Mouse (Mus musculus) c-Kit-negative CD71-positive TER-119-positive erythroid progenitor cells, embryonic 14.5 days (primary cell): ENCODE measurements around the gene Rdh8.
"Not testable (repeated sequence)": the region's sequence is repeated elsewhere in the genome, so short reads cannot be mapped to it uniquely, and the experiment has no call there.

Experiments
- DNase-seq: peaks from one replicate; pipeline ENCODE4 v3.0.0-alpha.2; 2013; ENCODE audit warnings: low read depth, low spot score

The Rdh8 gene

DNA sequence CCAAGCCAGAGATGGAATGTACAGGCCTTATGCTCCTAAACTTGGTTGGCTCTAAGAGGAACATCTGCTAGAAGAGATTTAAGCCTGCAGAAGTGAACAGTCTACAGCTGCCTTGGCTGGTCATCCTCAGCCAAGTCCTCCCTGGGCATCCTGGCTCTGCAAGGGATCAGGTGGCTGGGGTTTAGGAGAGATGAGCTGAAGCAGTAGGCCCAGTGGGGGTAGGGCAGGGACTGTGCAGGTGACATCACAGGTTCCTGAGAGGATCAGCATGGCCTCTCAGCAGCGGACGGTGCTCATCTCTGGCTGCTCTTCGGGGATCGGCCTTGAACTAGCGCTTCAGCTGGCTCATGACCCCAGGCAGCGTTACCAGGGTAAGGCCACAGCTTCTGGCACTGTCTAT, at the start of gene Rdh8:
Gene Rdh8 (plus strand): TSS at position 268 of the 400 bp plus-strand sequence.
- no peak for DNase-seq

- DNase-seq = no peak
Measured at GRCm38 (mm10) chr9:20781286-20781685, 37.0 kb upstream of the Rdh8 start.

DNA sequence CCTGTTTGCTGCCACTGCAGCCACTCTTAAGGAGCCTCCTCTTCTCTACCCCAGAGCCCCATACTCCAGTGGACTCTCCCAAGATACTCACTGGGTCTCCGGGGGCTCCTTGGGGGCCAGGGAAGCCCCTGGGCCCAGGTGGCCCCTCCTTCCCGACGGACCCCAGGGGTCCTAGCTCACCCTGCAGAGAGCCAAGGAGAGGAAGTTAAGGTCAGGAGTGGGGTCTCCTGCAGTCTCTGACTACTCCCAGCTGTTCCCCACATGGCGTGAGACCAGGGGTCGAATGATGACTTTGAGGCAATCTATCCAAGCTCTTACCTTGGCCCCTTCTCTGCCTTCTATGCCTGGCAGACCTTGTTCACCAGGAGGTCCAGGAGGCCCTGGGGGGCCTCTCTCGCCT, 33.2 kb upstream of the Rdh8 start:
- no peak for DNase-seq

DNA sequence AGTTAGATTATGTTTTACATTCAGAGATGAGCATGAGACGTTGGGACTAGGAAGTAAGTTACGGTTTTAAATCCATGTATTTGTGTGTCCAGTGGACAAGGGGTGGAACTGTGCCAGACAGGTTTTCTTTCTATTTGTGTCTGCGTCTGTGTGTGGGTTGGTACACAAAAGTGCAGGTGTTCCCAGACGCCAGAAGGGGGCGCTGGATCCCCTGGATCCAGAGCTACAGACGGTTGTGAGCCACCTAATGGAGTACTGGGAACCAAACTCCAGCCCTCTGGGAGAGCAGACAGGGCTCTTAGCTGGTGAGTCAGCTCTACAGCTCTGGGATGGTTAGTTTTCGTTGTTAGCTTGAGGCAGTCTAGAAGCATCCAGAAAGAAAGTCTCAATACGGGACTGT, 30.3 kb upstream of the Rdh8 start:
- no peak for DNase-seq

DNA sequence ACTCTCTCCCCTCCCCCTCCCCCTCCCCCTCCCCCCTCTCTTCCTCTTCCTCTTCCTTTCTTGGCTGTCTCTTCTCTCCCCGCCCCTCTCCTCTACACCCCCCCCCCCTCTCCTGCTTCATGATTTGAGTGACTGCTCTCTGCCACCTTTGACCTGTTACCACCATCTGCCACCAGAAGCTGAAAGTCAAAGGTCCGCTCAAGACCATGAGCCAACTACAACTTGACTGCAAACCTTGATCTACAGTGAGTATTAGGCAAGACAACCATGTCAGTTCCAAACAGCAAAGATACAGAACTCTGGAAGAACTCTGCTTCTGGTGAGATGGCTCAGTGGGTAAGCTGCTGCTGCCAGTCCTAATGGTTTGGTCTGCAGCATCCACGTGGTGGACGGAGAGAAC, 28.7 kb upstream of the Rdh8 start:
- no peak for DNase-seq

DNA sequence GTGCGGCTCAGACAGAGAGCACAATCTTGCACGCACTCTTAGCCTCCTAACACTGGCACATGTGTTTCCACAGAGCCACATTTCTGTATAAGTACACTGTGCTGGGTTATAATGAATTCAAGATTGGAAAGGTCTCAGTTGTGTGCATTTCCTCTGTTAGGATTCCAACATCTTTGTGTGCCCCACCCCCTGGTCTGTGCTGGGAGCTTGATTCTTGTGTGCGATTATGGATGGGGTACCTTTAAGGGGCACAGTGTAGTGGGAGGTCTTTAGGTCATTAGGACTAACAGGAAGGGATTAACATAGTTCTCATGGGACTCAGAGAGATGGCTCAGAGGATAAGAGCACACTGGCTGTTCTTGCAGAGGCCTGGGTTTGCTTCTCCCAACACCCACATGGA, 28.0 kb upstream of the Rdh8 start:
- no peak for DNase-seq

- no peak for DNase-seq
Measured at GRCm38 (mm10) chr9:20794108-20794806, 24.0 kb upstream of the Rdh8 start.

DNA sequence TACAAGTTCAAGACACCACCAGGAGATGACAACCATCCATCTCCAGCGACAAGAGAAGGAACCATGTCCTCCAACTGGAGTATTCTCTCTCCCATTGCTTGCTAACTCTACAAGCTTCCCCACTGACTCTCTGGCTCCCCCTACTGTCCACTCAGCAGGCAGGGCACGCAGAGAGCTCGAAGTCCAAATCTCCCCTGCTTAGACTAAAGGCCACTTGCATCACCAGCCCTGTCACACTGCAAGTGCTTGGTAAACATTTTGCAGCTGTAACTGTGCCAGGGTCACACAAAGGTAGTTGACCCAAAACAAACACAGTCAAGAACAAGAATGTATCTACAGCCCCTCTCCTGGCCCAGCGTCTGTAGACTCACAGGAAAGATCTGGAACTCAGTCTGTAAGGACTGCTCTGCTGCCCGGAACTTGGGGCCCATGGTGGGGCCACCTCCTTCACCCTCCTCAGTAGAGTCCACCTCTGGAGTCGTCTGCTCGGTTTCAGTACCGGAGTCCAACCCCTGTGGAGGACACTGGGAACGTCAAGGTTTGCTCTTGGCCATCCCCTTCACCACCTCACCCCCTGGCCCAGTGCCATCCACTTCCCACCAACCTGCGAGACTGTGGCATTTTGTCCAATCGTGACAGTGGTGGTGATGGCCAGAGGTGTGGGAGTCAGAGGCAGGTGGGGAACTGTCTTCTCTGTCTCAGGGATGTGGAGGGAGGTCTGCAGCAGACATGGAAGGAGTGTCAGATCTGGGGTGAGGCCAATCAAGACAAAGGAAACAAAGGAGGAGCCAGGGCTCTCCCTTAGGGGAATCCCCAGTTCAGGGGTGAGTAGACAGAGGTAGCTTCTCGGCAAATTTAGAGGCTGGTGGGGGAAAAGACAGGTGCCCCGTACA, 13.8 kb upstream of the Rdh8 start:
- peak; percentile 39 for DNase-seq

GRCm38 (mm10) chr9:20805159-20805495, 13.2 kb upstream of the Rdh8 start:
- DNase-seq = no peak

DNA sequence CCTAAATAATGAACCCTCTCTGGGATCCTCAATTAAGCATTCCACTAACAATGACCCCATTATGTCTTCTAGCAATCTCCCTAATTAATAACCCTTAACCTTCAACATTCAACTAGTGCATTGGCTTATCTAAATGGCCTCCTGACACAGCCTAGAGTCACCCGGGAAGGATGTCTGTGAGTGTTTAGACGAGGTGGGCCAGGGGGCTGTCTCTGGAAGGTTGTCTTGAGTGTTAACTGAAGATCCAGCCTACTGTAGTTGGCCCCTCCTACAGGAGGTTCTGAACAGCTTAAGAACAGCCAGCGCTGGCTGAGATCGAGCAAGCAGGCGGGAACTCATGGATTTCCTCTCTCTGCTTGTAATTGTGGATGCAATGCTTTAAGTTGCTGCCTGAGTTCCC, 12.6 kb upstream of the Rdh8 start:
- DNase-seq = no peak

DNA sequence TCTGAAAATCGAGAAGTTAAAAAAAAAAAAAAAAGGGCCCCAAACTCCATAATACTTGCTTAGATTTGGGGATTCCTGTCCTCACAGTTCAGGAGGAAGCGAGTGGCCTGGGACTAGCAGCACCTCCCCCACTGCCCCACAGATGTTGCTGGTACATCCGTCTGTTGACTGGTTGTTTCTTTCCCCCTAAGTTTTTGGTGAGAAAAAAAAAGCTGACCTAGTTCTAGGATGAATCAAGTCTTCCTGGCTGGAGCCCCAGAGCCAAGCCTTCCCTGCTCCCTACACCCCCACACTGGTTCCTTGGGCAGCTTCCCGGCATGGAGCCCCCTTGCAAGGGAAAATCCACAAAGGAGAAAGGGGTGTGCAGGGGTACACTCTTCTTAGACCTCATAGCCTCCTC, 8.0 kb upstream of the Rdh8 start:
- no peak for DNase-seq

GRCm38 (mm10) chr9:20810773-20811172, 7.5 kb upstream of the Rdh8 start:
- DNase-seq = no peak

GRCm38 (mm10) chr9:20812537-20813271, 5.6 kb upstream of the Rdh8 start:
- DNase-seq = no peak

DNA sequence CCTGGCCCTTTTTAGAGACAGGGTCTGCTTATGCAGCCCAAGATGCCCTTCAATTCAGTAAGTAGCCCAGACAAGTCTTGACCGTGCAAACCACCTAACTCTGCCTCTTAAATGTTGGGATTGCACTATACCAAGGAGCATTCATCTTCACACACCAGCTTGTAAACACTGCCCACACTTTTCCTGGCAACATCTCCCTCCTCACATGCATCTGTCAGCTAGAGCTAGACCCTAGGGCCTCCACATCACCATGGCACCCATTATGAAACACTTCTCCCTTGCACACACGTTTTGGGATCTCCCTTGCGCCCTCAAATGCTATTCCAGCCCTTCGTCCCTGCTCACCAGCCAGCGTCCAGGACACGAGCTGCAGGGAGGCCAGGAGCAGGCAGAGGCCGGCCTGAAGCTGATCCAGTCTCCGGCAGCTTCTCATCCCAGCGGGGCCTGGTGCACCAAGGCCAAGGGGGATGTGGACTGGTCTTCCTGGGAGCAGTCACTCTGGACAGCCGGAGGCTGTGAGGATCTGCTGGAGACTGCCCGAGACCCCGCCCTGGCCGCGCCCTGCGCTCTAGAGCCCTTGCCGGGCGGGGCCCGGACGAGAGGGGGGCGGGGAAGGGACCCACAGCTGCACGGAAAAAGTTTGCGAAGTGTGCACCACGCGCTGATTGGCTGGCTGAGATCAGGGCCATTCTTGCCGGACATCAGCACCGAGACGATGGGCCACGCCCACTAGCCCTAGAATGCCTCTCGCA, 3.6 kb upstream of the Rdh8 start, which contains the start of gene Col5a3:
Gene Col5a3 (minus strand): TSS at position 547 of the 752 bp plus-strand sequence.
- no peak for DNase-seq

DNA sequence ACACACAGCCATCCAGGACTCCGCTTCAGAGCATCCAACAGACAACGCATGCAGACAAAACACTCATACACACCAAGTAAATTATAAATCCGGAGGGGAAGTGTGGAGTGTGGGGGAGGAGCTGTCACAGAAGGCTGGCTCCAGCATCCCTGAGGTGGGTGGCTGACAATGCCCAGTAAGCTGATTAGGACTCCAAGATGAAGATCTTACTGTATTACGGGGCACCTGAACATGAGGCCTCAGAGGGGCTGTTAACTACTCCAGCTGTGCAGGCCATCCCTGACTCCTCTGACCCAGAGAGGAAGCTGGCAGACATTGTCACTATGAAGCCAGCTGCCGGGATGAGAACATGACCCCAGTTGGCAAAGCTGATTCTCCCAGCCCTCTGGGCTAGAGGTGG, 1.7 kb downstream of the Rdh8 start:
- no peak for DNase-seq

GRCm38 (mm10) chr9:20822821-20823220, 4.5 kb downstream of the Rdh8 start:
- no peak for DNase-seq

- no peak for DNase-seq
Measured at GRCm38 (mm10) chr9:20825781-20826180, 7.5 kb downstream of the Rdh8 start.

- no peak for DNase-seq
Measured at GRCm38 (mm10) chr9:20828127-20828526, 9.8 kb downstream of the Rdh8 start.

GRCm38 (mm10) chr9:20830901-20831643, 12.8 kb downstream of the Rdh8 start:
- DNase-seq = peak; percentile 51

GRCm38 (mm10) chr9:20834881-20835280, 16.6 kb downstream of the Rdh8 start:
- no peak for DNase-seq

DNA sequence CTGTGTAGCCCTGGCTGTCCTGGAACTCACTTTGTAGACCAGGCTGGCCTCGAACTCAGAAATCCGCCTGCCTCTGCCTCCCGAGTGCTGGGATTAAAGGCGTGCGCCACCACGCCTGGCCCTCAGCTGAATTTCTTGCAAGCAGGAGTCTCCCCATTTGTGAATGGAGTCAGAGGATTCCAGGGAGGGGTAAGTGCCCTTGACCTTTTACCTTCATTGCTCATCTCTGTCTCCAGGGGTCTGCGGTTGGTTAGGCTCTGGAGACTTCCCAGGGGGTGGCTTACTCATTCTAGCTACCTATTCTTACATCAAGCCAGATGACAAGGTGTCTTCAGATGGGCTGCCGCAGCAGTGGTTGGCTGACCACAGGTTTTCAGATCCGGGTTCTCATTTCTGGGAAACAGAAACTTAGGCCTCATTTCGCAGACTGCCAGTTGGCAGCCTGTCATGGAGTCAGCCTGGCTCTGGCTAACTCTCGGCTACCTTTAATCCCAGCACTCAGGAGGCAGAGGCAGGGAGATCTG, 17.2 kb downstream of the Rdh8 start:
- DNase-seq = not testable (repeated sequence)
